ENCODE assay signal across 14 mouse cellular contexts in the genomic region with DNA sequence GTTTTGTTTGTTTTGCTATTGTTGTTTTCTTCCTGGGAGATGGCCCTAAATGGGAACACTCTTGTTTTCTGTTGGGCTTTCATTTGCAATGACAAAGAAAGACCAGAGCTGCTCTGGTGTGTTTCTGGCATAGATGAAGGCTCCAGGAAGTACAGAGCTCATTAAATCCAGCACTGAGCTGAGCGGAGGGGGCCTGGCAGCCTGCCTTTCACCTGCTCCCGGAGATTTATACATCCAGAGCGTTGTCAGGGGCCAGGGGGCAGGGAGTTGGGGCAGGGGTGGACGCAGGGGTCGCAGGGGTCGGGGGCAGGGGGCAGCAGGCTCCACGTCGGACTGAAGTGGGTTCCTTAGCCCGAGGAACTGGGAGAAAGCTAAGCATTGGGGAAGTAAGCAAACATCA. TPM values are rescaled to one million over a fixed set of nuclear protein-coding genes. Genes with fewer than 3 reads are reported as not detected.
DNase-seq lines count a peak whose midpoint lies in the region; ATAC-seq and TF ChIP-seq lines count a peak whose summit lies in the region.
"Had no signal": no experiment of that assay in that cellular context is flagged by ENCODE, and none has a peak within 500 bp of the region (broad histone marks: within the 10 kb centered on the region; RNA-seq: fewer than 3 reads in every experiment).

No protein-coding gene starts in this region.

- no peaks in the 10 kb centered on the region for H3K9me3 ChIP-seq in midbrain, embryonic 10.5 days (replicated peaks)
- no peaks in the 10 kb centered on the region for H3K9me3 ChIP-seq in midbrain, postnatal 0 days (ENCODE audit: low read length)
- no peaks in the 10 kb centered on the region for H3K9me3 ChIP-seq in limb, embryonic 14.5 days (ENCODE audit: control insufficient read depth, low read length)
- H3K9me3 ChIP-seq in stomach, embryonic 15.5 days: no peaks in the 10 kb centered on the region
- H3K9me3 ChIP-seq: hindbrain, embryonic 13.5 days had no signal

- peaks cover 45% of the 10 kb centered on the region for H3K4me1 ChIP-seq in midbrain, embryonic 10.5 days
- H3K4me1 ChIP-seq in midbrain, postnatal 0 days (ENCODE audit: insufficient read depth, low read length): no peaks in the 10 kb centered on the region
- H3K4me1 ChIP-seq in limb, embryonic 14.5 days (ENCODE audit: control insufficient read depth, insufficient read depth, low read length): peaks cover 37% of the 10 kb centered on the region
- peaks cover 9% of the 10 kb centered on the region; the same call in 1 of the 2 replicates for H3K4me1 ChIP-seq in stomach, embryonic 15.5 days
- peaks cover 11% of the 10 kb centered on the region for H3K4me1 ChIP-seq in thymus, adult 2 months (replicated peaks; ENCODE audit: control insufficient read depth, insufficient read depth, low read length)

- H3K4me3 ChIP-seq in midbrain, embryonic 10.5 days: 0 out of 2 replicates have a peak overlapping the region, but pooled peaks have one; percentile 9
- no peak overlapping the region for H3K4me3 ChIP-seq in midbrain, postnatal 0 days (ENCODE audit: low read depth, low read length)
- no peak overlapping the region for H3K4me3 ChIP-seq in limb, embryonic 14.5 days (replicated peaks; ENCODE audit: low read length)
- no peak overlapping the region for H3K4me3 ChIP-seq in stomach, embryonic 15.5 days (replicated peaks)
- no peak overlapping the region for H3K4me3 ChIP-seq in thymus, adult 2 months (ENCODE audit: control insufficient read depth, insufficient read depth, low read length)
- H3K4me3 ChIP-seq: hindbrain, embryonic 13.5 days had no signal

- peaks cover 67% of the 10 kb centered on the region for H3K27me3 ChIP-seq in midbrain, embryonic 10.5 days (ENCODE audit: low read depth, poor library complexity, severe bottlenecking)
- 0 out of 2 replicates have a peak, but pooled peaks cover 3% of the 10 kb centered on the region for H3K27me3 ChIP-seq in midbrain, postnatal 0 days (ENCODE audit: insufficient read depth, low read length)
- H3K27me3 ChIP-seq in limb, embryonic 14.5 days (ENCODE audit: control insufficient read depth, insufficient read depth, low read length): no peaks in the 10 kb centered on the region
- no peaks in the 10 kb centered on the region for H3K27me3 ChIP-seq in stomach, embryonic 15.5 days (replicated peaks)
- no peaks in the 10 kb centered on the region for H3K27me3 ChIP-seq in thymus, adult 2 months (ENCODE audit: control insufficient read depth, insufficient read depth, low read length)
- H3K27me3 ChIP-seq: CH12.LX had no signal

- TF ChIP-seq POLR2A in limb, embryonic 14.5 days (IDR thresholded peaks at IDR 0.05; ENCODE audit: borderline replicate concordance, extremely low read depth, insufficient read depth, insufficient read length): no peak
- TF ChIP-seq POLR2A in thymus, adult 2 months (IDR thresholded peaks at IDR 0.05; ENCODE audit: control insufficient read depth, extremely low read depth, insufficient read depth, low read length, poor library complexity): no peak

- no peak for TF ChIP-seq CTCF in midbrain, postnatal 0 days (IDR thresholded peaks at IDR 0.05)
- no peak for TF ChIP-seq CTCF in thymus, adult 2 months (IDR thresholded peaks at IDR 0.05; ENCODE audit: borderline replicate concordance, control insufficient read depth, extremely low read depth, insufficient read depth, low read length, poor library complexity)

- WGBS in midbrain, embryonic 10.5 days: 2% methylated on average over 9 of the region's 9 CpGs
- 8% methylated on average over 9 of the region's 9 CpGs for WGBS in midbrain, postnatal 0 days
- WGBS in limb, embryonic 14.5 days: 4% methylated on average over 9 of the region's 9 CpGs
- 5% methylated on average over 9 of the region's 9 CpGs for WGBS in stomach, embryonic 15.5 days
- 37% methylated on average over 9 of the region's 9 CpGs for WGBS in thymus, adult 2 months

- ATAC-seq in midbrain, postnatal 0 days (ENCODE audit: low FRiP score): no peak
- ATAC-seq in limb, embryonic 14.5 days (ENCODE audit: low FRiP score, low read depth): peak; percentile 63; the same call in 1 of the 2 replicates
- ATAC-seq in stomach, embryonic 15.5 days (ENCODE audit: insufficient read depth, low FRiP score, low read depth): no peak
- ATAC-seq: liver, postnatal 0 days had no signal

- no peak overlapping the region for H3K4me2 ChIP-seq in midbrain, postnatal 0 days (ENCODE audit: low read depth, low read length, poor library complexity, severe bottlenecking)
- H3K4me2 ChIP-seq in limb, embryonic 14.5 days (replicated peaks; ENCODE audit: low read depth, low read length, severe bottlenecking): no peak overlapping the region
- peak overlapping the region; percentile 8; the same call in 1 of the 2 replicates for H3K4me2 ChIP-seq in stomach, embryonic 15.5 days
- H3K4me2 ChIP-seq: hindbrain, embryonic 13.5 days had no signal

- H3K9ac ChIP-seq in midbrain, postnatal 0 days (replicated peaks; ENCODE audit: low read length, poor library complexity, severe bottlenecking): no peak overlapping the region
- H3K9ac ChIP-seq in limb, embryonic 14.5 days (ENCODE audit: low read depth, low read length, severe bottlenecking): no peak overlapping the region
- H3K9ac ChIP-seq in stomach, embryonic 15.5 days: no peak overlapping the region
- H3K9ac ChIP-seq: hindbrain, embryonic 13.5 days; liver, postnatal 0 days had no signal

- DNase-seq in embryo, embryonic 10 days (ENCODE audit: low spot score): peak; percentile 57
- DNase-seq in embryo, embryonic 11 days: no peak
- DNase-seq in midbrain, embryonic 10.5 days (ENCODE audit: low spot score): no peak
- no peak for DNase-seq in midbrain, postnatal 0 days (ENCODE audit: low spot score)
- no peak for DNase-seq in limb, embryonic 14.5 days (ENCODE audit: low spot score)
- no peak for DNase-seq in testis, postnatal 10 days (ENCODE audit: low spot score)
- DNase-seq in thymus, adult 2 months: no peak
- DNase-seq: cerebellum, adult 2 months; kidney, adult 9 months; liver, postnatal 0 days; right cerebral cortex, postnatal 4 days had no signal

- H3K36me3 ChIP-seq in midbrain, embryonic 10.5 days: no peaks in the 10 kb centered on the region
- no peaks in the 10 kb centered on the region for H3K36me3 ChIP-seq in midbrain, postnatal 0 days (ENCODE audit: insufficient read depth, low read length)
- no peaks in the 10 kb centered on the region for H3K36me3 ChIP-seq in limb, embryonic 14.5 days (ENCODE audit: control insufficient read depth, insufficient read depth, low read length)
- H3K36me3 ChIP-seq in stomach, embryonic 15.5 days: no peaks in the 10 kb centered on the region
- no peaks in the 10 kb centered on the region for H3K36me3 ChIP-seq in thymus, adult 2 months (ENCODE audit: control insufficient read depth, insufficient read depth, low read length)
- H3K36me3 ChIP-seq: hindbrain, embryonic 13.5 days had no signal

- peak overlapping the region; percentile 65 for H3K27ac ChIP-seq in midbrain, embryonic 10.5 days (replicated peaks)
- no peak overlapping the region for H3K27ac ChIP-seq in midbrain, postnatal 0 days (ENCODE audit: low read depth, low read length)
- 0 out of 2 replicates have a peak overlapping the region, but pooled peaks have one; percentile 28 for H3K27ac ChIP-seq in limb, embryonic 14.5 days (replicated peaks; ENCODE audit: low read depth, low read length)
- peak overlapping the region; percentile 54; the same call in 1 of the 2 replicates for H3K27ac ChIP-seq in stomach, embryonic 15.5 days
- H3K27ac ChIP-seq in thymus, adult 2 months (ENCODE audit: control insufficient read depth, insufficient read depth, low read length): no peak overlapping the region
- H3K27ac ChIP-seq: hindbrain, embryonic 13.5 days had no signal

RNA-seq across cellular contexts. Expression of a gene that starts 19.8 kb away (rescaled TPM):
- polyA plus RNA-seq in midbrain, embryonic 10.5 days (2016; fragmentation: Nextera tagmentation; extraction: Ambion mirVana): 14.0 and 15.0 TPM in 2 replicates
- total RNA-seq in midbrain, postnatal 0 days (2014; rRNA removed): 19.6 and 20.8 TPM in 2 replicates
- polyA plus RNA-seq in midbrain, postnatal 0 days (2015; fragmentation: Nextera tagmentation; extraction: Ambion mirVana): 2.7 and 3.3 TPM in 2 replicates
- polyA plus RNA-seq in limb, embryonic 14.5 days (2012; rRNA removed): 23.1 and 26.3 TPM in 2 replicates
- 11.3 and 12.5 TPM in 2 replicates for polyA plus RNA-seq in limb, embryonic 14.5 days (2014; fragmentation: Nextera tagmentation; extraction: Ambion mirVana)
- polyA plus RNA-seq in stomach, embryonic 15.5 days (2015; fragmentation: Nextera tagmentation; extraction: Ambion mirVana): 0.95 and 1.8 TPM in 2 replicates
- polyA plus RNA-seq in thymus, adult 2 months (2012; rRNA removed): 6.1 and 6.9 TPM in 2 replicates
- total RNA-seq: CH12.LX had no signal
- polyA plus RNA-seq: liver, postnatal 0 days had no signal

Comparison
In these comparisons a context has a peak if more than half of its experiments do, and no peak if none do; other contexts are left out.
1. H3K27ac ChIP-seq: peak in midbrain, embryonic 10.5 days (single experiment), limb, embryonic 14.5 days (single experiment) and stomach, embryonic 15.5 days (single experiment); none in midbrain, postnatal 0 days (single experiment) and thymus, adult 2 months (single experiment).